Mouse (Mus musculus) cerebellum, adult 2 months (tissue): ENCODE measurements at regions not wholly inside any gene's neighbourhood (a gene's known extent, or its start where the extent isn't known, plus 50 kb on each side); places are given as distances from the start of the nearest gene placed in this dataset.

ENCODE experiments used
- CTCF ChIP-seq: fragments of 200-500 bp; IDR thresholded peaks from 2 replicates; pipeline ENCODE4 v1.5.1; 2011; ENCODE audit warnings: low read depth, mild to moderate bottlenecking, control low read depth, low read length, moderate library complexity, borderline replicate concordance; ENCODE audit not compliant: insufficient read depth
- POLR2A ChIP-seq: fragments of 200-500 bp; IDR thresholded peaks from 2 replicates; pipeline ENCODE4 v1.6.1; 2011; ENCODE audit warnings: low read length, control low read depth, borderline replicate concordance; ENCODE audit not compliant: insufficient read depth

GRCm38 (mm10) chr14:12913956-12914355 lies 91.1 kb upstream of the Cadps start:
- TF ChIP-seq CTCF (no peak), POLR2A (no peak)
